Mouse (Mus musculus) forebrain, embryonic 10.5 days (tissue): Measurements from ENCODE around the gene Ppm1l. TPM values are rescaled to one million over a fixed set of nuclear protein-coding genes. Genes with fewer than 3 reads are reported as not detected.

Experiments used
- DNase-seq: peaks from one replicate; pipeline ENCODE4 v3.0.0-alpha.2; 2017; ENCODE audit warnings: low spot score; ENCODE audit errors: extremely low spot score
- H3K27ac ChIP-seq: fragments of 300-500 bp; sonication (generic); 2 replicates; pipeline ENCODE4 v1.5.1; 2016; ENCODE audit warnings: mild to moderate bottlenecking
- H3K27me3 ChIP-seq: fragments of 300-500 bp; sonication (generic); 2 replicates; pipeline ENCODE4 v1.6.1; 2016; ENCODE audit warnings: mild to moderate bottlenecking; ENCODE audit not compliant: poor library complexity, severe bottlenecking
- H3K36me3 ChIP-seq: fragments of 300-500 bp; sonication (generic); replicated peaks from 2 replicates; pipeline ENCODE4 v1.6.1; 2016; ENCODE audit warnings: mild to moderate bottlenecking, moderate library complexity
- H3K4me1 ChIP-seq: fragments of 300-500 bp; sonication (generic); 2 replicates; pipeline ENCODE4 v1.6.1; 2016
- H3K4me3 ChIP-seq: fragments of 300-500 bp; sonication (generic); 2 replicates; pipeline ENCODE4 v1.5.1; 2016; ENCODE audit warnings: mild to moderate bottlenecking, moderate library complexity
- H3K9me3 ChIP-seq: fragments of 300-500 bp; sonication (generic); 2 replicates; pipeline ENCODE4 v1.6.1; 2016; ENCODE audit warnings: mild to moderate bottlenecking, moderate library complexity
- WGBS: fragments of 180-500 bp; shearing (Covaris S2); methylation state at CpG from one replicate; pipeline ENCODE4 v1.1.7; 2016; 5-methylcytosine and 5-hydroxymethylcytosine counted together
- polyA plus RNA-seq: library from polyadenylated mRNA; unstranded; fragments of >200 nt; fragmentation: Nextera tagmentation; extraction: Ambion mirVana; gene quantifications from 2 replicates; pipeline ENCODE4 v1.2.1, GENCODE M21; 2016

Ppm1l gene
- polyA plus RNA-seq, 1 experiment from 2014 or later: 9.8 TPM

DNA sequence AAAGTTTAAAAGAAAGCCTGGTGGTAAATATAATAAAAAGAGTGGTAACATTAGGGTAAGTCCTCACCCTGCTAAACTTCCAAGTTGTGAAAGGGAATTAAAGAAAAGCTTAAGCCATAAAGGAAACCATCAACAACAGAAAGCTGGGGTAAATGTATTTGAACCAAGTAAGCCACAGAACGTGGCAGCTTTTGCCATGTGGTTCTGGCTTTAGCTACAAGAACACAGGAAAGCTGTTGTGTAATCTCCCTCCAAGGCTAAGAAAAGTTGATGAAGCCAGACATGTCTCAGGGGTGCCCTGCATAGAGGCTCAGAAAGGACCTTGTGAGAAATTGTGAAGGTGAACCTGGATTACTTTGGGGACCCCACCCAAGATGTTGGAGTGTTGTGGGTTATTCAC, 16.5 kb upstream of the Ppm1l start:
- Histone ChIP-seq H3K4me1 (no peaks in the 10 kb centered on the region), H3K27me3 (no peaks in the 10 kb centered on the region), H3K36me3 (no peaks in the 10 kb centered on the region), H3K4me3 (no peak overlapping the region), H3K9me3 (no peaks in the 10 kb centered on the region), H3K27ac (no peak overlapping the region)
- 77% methylated on average over 1 of the region's 1 CpGs for WGBS
- DNase-seq: no peak

DNA sequence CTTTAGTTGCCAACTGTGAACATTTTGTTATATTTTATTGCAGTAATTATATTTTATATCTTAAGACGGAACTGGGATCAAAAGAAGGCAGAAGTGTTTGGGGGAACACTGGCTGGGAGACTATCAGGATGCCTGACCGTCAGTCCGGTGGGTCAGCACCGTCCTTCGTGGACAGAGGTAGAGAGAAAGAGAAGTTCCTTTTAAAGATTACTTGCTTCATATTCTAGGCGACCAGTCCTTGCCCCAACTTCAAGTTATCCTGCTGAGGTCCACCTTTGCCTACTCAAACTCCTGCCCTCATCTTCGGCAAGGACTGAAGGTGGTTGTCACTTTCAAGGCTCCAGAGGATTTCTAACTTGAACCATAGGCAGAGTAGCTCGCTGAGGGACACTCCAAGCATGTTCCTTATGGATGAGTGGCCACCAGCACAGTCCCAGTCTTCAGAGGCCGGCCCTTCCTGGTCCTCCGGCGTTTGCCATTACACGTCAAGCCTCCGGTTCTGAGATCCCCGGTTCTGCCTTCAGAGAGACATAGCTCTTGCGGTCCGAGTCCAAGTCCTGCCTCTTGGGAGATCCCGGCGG, 761 bp upstream of the Ppm1l start:
- Histone ChIP-seq H3K27me3 (peaks cover 20% of the 10 kb centered on the region), H3K4me3 (peak overlapping the region; percentile 78), H3K4me1 (peaks cover 35% of the 10 kb centered on the region), H3K36me3 (no peaks in the 10 kb centered on the region), H3K27ac (peak overlapping the region; percentile 98), H3K9me3 (no peaks in the 10 kb centered on the region)
- 5% methylated on average over 18 of the region's 18 CpGs for WGBS
- no peak for DNase-seq

DNA sequence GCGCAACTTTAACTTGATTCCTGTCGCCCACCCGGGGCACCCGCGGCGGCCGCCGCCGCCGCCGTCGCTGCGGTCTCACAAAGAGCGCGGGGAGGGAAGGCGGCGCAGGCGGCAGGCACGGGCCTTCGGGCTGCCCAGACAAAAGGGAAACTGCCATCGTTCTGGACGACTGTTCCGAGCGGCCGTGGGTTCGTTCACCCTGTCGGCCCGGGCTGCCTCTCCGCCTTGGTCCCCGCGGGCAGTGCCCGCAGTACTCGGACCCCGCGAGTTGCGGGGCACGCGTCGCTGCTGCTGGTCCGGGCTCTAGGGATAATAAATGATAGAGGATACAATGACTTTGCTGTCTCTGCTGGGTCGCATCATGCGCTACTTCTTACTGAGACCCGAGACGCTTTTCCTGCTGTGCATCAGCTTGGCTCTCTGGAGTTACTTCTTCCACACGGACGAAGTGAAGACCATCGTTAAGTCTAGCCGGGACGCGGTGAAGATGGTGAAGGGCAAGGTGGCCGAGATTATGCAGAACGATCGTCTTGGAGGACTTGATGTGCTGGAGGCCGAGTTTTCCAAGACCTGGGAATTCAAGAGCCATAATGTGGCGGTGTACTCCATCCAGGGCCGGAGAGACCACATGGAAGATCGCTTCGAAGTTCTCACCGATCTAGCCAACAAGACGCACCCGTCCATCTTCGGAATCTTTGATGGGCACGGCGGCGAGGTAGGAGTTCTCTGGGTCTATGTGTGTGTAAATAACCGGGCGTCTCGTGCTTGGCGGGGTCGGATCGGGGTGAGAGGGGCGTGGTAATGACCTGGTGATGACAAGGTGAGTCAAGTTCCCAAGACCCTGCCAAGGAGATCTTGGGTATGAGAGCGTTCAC, 827 bp downstream of the Ppm1l start:
- WGBS: under 1% methylated on average over 71 of the region's 73 CpGs
- Histone ChIP-seq H3K4me1 (peaks cover 35% of the 10 kb centered on the region), H3K27me3 (peaks cover 20% of the 10 kb centered on the region), H3K27ac (peak overlapping the region; percentile 98), H3K9me3 (no peaks in the 10 kb centered on the region), H3K36me3 (no peaks in the 10 kb centered on the region), H3K4me3 (peak overlapping the region; percentile 78)
- DNase-seq: peak; percentile 63

DNA sequence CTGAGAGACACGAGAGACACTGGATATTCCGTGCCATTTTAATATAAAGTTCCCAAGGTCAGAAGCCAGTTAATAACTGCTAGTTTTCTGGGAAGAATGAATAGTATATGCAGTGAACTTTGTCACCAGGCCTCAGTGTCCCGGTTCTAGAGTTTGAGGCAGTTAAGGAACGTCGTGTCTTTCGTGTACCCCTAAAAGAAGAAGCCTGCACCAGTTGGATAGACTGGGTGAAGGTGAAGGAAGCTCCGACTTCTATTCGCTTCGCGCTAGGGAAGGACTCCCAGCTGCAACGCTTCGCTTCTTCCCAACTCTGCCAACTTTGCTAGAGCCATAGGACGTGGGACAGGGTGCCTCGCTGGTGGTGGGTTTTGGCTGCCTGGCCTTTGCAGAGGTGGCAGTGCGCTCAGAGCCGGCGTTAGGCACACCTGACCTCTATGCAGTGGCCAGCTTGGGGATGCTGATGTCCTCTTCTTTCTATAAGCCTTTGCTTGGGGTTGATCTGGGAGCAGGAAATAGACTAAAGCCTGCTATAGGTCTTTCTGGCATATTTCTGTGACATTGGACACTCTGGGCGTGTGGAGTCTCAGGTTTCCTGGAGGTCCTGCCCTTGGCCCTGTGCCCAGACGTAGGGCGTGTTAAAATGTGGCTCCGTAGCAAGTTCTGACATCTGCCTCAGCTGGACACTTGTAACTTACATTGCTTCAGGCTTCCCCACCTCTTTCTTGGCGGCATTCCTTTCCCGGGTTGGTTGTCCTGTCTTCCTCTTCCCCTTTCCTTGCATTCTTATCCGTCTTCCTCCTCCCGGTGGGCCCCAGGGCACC, 1.7 kb downstream of the Ppm1l start:
- Histone ChIP-seq H3K4me1 (peaks cover 35% of the 10 kb centered on the region), H3K27me3 (peaks cover 20% of the 10 kb centered on the region), H3K36me3 (no peaks in the 10 kb centered on the region), H3K4me3 (peak overlapping the region; percentile 78), H3K27ac (no peak overlapping the region), H3K9me3 (no peaks in the 10 kb centered on the region)
- WGBS: 13% methylated on average over 25 of the region's 25 CpGs
- DNase-seq: peak; percentile 32

DNA sequence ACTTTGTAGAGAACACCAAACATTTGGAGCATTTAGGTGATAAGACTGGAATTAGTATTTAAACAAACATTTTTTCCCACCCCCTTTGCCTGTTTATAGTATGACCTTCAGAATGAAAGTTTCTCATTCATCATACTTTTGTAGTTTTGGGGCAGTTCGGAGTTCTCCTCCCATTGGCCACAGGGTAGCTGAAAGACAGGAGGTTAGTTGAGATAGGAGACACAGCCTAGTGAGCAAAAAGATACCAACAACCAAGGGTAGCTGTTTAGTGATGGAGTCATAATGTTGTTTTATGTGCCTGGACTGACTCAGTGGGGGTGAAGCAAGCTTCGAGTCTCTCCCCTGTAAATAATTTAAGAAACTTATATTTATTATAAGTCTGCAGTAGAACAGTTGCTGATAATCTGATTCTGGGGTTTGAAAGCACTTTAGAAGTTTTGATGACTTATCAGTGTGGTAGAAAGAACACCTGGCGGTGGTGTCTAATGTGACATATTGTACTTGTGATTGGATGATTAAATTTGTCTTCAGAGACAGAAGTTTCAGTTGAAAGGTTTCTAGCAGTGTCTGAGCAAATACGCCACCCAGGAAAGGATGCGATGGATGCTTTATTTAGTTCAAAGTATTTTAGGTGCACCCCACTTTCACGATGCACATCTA, 2.5 kb downstream of the Ppm1l start:
- Histone ChIP-seq H3K4me1 (peaks cover 35% of the 10 kb centered on the region), H3K4me3 (peak overlapping the region; percentile 78), H3K36me3 (no peaks in the 10 kb centered on the region), H3K9me3 (no peaks in the 10 kb centered on the region), H3K27me3 (peaks cover 20% of the 10 kb centered on the region), H3K27ac (no peak overlapping the region)
- DNase-seq: no peak
- 90% methylated on average over 6 of the region's 6 CpGs for whole genome bisulfite sequencing

DNA sequence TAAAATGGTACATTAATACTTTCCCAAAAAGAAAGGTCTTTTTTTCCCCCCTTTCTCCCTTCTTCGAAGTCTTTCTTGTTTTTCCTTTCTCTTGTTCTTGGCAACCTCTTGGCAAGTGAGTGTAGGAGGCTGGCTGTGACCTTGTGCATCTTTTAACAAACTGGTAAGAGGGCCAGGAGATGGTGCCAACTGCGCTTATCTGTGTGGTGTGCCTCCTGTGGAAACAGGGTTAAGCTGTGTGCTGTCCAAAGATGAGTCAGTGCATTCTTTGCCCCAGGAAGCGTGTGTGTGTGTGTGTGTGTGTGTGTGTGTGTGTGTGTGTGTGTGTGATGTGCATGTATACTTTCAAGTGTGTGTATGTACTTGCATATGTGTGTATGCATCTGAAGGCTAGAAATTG, 7.3 kb downstream of the Ppm1l start:
- H3K36me3 ChIP-seq: peaks cover 10% of the 10 kb centered on the region; the same call in 1 of the 2 replicates
- peaks cover 8% of the 10 kb centered on the region for H3K4me1 ChIP-seq
- no peak overlapping the region for H3K27ac ChIP-seq
- no peak for DNase-seq
- no peaks in the 10 kb centered on the region for H3K9me3 ChIP-seq
- WGBS: 78% methylated on average over 3 of the region's 3 CpGs
- peaks cover 7% of the 10 kb centered on the region; the same call in 1 of the 2 replicates for H3K27me3 ChIP-seq
- no peak overlapping the region for H3K4me3 ChIP-seq

DNA sequence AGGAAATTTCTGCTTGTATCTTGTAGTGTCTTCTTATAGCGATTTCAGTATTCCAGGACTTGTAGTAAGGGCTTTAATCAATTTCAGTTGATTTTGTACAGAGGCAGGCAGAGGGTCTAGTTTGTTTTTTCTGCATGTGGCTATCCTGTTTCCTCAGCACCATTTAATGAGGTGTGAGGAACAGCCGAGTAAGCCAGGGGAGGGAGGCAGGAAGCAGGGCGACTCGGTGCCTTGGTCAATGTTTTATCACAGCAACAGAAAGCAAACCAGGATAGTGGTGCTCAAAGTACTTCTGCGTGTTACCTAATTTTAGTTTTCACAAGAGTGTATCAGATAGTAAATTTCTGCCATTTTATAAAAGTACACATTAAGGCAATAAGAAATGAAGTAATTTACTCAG, 13.2 kb downstream of the Ppm1l start:
- DNase-seq: no peak
- Histone ChIP-seq H3K36me3 (peaks cover 10% of the 10 kb centered on the region; the same call in 1 of the 2 replicates), H3K4me3 (no peak overlapping the region), H3K9me3 (no peaks in the 10 kb centered on the region), H3K27ac (no peak overlapping the region), H3K27me3 (no peaks in the 10 kb centered on the region), H3K4me1 (peaks cover 5% of the 10 kb centered on the region; the same call in 1 of the 2 replicates)
- 74% methylated on average over 5 of the region's 5 CpGs for WGBS

DNA sequence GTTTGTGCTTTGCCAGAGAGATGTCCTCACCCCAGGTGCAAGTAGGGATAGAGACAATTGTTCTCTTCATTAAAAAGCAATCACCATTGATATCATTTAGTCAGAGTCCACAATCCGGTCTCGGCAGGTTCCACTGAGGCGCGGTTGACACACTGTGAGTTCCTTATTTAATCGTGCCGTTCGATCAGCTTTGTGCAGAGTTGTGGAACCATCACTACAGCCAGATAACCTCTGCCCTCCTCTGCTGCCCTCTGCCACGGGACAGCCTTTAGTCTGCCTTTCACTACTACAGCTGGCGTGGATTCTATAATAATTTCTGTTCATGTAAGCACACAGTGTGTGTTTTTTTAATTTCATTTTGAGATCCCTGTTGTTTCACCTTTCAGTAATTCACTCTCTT, 17.2 kb downstream of the Ppm1l start:
- peaks cover 5% of the 10 kb centered on the region; the same call in 1 of the 2 replicates for H3K4me1 ChIP-seq
- H3K27me3 ChIP-seq: no peaks in the 10 kb centered on the region
- 68% methylated on average over 9 of the region's 9 CpGs for WGBS
- no peaks in the 10 kb centered on the region for H3K36me3 ChIP-seq
- H3K4me3 ChIP-seq: no peak overlapping the region
- H3K27ac ChIP-seq: no peak overlapping the region
- no peak for DNase-seq
- no peaks in the 10 kb centered on the region for H3K9me3 ChIP-seq

DNA sequence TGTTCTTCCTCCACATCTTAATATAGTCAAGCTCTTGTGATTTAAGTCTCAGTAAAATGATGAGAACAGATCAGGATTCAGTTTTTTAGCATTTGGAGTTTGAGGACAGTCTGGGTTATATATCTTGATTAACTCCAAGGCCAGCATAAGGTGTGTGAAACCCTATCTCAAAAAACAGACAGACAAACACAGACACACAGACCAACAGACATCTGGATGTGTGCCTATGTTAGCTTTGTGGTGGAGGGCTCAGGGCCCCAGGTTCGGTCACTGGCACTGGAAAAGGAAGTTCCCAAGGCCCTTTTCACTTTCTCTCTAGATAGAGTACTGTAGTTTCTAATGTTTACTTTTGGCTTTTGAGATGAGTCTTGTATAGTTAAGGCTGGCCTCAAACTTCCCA, 23.8 kb downstream of the Ppm1l start:
- 94% methylated on average over 1 of the region's 1 CpGs for WGBS
- no peak for DNase-seq
- no peaks in the 10 kb centered on the region for H3K36me3 ChIP-seq

DNA sequence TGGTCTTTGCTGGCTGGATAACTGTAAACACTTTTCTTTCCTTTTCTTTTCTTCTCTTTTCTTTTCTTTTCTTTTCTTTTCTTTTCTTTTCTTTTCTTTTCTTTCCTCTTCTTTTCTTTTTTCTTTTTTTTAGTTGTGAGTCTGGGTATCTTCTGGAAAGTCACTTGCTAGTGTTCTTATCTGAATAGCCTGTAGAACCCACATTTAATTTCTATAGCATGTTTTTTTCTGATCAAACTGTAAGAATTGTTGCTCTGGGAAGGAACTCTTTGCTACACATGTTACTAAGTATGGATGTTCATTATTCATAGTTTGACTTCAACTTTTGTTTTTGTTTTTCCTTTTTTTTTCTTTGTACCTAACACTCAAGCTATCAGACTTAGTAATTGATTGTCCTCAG, 24.3 kb downstream of the Ppm1l start:
- no peaks in the 10 kb centered on the region for H3K27me3 ChIP-seq
- no peak overlapping the region for H3K4me3 ChIP-seq
- no peaks in the 10 kb centered on the region for H3K9me3 ChIP-seq
- no peaks in the 10 kb centered on the region for H3K36me3 ChIP-seq
- H3K4me1 ChIP-seq: no peaks in the 10 kb centered on the region
- no peak for DNase-seq
- H3K27ac ChIP-seq: no peak overlapping the region

More for the DNA sequence above, 23.8 kb downstream of the Ppm1l start:
- Histone ChIP-seq H3K4me1 (no peaks in the 10 kb centered on the region), H3K9me3 (no peaks in the 10 kb centered on the region), H3K4me3 (no peak overlapping the region), H3K27ac (no peak overlapping the region), H3K27me3 (no peaks in the 10 kb centered on the region)

DNA sequence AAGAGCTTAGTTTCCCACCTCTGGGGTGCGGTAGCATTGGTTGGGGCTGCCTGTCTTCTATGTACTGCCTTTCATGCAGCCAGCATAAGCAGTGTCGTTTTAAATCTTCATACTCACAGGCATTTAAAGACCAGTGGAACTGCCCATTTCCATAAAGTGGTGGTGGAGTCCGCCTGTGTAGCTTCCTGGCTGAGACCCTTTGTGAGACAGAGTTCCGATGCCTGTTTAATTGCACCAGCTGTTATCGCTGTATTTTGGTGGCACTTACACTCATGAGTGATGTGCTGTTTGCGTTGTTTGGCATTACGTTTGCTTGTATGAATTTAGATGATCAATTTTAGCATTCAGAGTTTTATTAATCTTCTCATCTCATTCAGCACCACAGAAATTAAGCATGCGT, 24.9 kb downstream of the Ppm1l start:
- Histone ChIP-seq H3K4me3 (no peak overlapping the region), H3K36me3 (no peaks in the 10 kb centered on the region), H3K27ac (no peak overlapping the region), H3K4me1 (no peaks in the 10 kb centered on the region), H3K9me3 (no peaks in the 10 kb centered on the region), H3K27me3 (no peaks in the 10 kb centered on the region)
- DNase-seq: no peak
- 92% methylated on average over 8 of the region's 8 CpGs for WGBS

DNA sequence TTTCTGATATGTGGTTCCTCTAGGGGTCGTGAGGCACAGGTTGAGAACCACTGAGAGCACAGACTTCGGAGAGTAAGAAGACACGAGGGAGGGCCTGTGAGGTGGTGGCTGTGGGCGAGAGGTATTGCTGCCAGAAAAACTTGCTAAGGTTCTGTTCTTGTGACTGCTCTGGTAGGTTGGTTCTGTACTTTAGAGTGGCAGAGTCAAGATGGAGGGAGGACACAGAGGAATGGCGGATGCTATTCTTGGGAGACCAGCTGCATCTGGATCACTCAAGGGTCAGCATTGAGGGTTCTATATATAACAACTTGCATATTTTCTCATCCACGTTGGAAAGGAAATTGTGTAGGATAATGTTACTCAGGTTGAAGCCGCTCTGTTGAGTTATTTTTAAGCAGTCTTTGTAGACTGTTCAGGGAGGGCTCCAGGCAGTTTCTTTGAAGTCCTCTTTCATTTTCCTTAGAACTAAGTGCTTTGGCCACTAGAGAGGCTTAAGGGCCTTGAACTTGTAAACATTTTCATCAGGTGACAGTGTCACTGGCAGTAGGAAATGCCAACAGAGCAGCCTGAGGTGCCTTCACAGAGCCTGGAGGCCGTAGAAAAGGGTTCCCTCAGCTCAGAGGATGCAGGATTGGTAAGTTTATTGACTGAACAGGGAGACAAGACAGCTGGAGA, 25.7 kb downstream of the Ppm1l start:
- no peak for DNase-seq
- Histone ChIP-seq H3K4me3 (no peak overlapping the region), H3K27ac (no peak overlapping the region), H3K36me3 (no peaks in the 10 kb centered on the region), H3K9me3 (no peaks in the 10 kb centered on the region), H3K27me3 (no peaks in the 10 kb centered on the region), H3K4me1 (no peaks in the 10 kb centered on the region)
- WGBS: 85% methylated on average over 8 of the region's 8 CpGs
